Mouse (Mus musculus): ENCODE measurements at regions not wholly inside any gene's neighbourhood (a gene's known extent, or its start where the extent isn't known, plus 50 kb on each side); places are given as distances from the start of the nearest gene placed in this dataset.

- no peak for TF ChIP-seq POLR2A (IDR thresholded peaks at IDR 0.05; ENCODE audit: control insufficient read depth, extremely low read depth, insufficient read depth, low read length, poor library complexity)
- no peak for TF ChIP-seq CTCF (IDR thresholded peaks at IDR 0.05; ENCODE audit: borderline replicate concordance, control insufficient read depth, extremely low read depth, insufficient read depth, low read length, poor library complexity)
Measured at GRCm38 (mm10) chr1:57272593-57272992, 104.8 kb upstream of the 1700066M21Rik start.

All from thymus, adult 2 months (tissue).